Mouse (Mus musculus) lung, adult 2 months (tissue): Measurements from ENCODE around the gene Gm11562.

Experiments
- CTCF ChIP-seq: fragments of 200-500 bp; IDR thresholded peaks from 2 replicates; pipeline ENCODE4 v1.5.1; 2011; ENCODE audit warnings: mild to moderate bottlenecking, low read length, control low read depth; ENCODE audit not compliant: insufficient read depth
- POLR2A ChIP-seq: fragments of 200-500 bp; IDR thresholded peaks from 2 replicates; pipeline ENCODE4 v1.6.1; 2011; ENCODE audit warnings: low read depth, mild to moderate bottlenecking, control low read depth, low read length, borderline replicate concordance; ENCODE audit errors: extremely low read depth

- TF ChIP-seq POLR2A, result no peak
- no peak for TF ChIP-seq CTCF
Measured at GRCm38 (mm10) chr11:99573164-99573563, 47.1 kb downstream of the Gm11562 start.
